Mouse (Mus musculus) bone marrow, adult 2 months (tissue): Measurements from ENCODE around the gene Il18. TPM values are rescaled to one million over a fixed set of nuclear protein-coding genes. Genes with fewer than 3 reads are reported as not detected.

Experiments used
- H3K27ac ChIP-seq: fragments of 200-500 bp; 2 replicates; pipeline ENCODE4 v1.5.1; 2012; ENCODE audit warnings: low read depth, mild to moderate bottlenecking, control low read depth, inconsistent platforms, low read length; ENCODE audit not compliant: control insufficient read depth, poor library complexity, insufficient read depth
- H3K4me1 ChIP-seq: fragments of 200-500 bp; 2 replicates; pipeline ENCODE4 v1.6.1; 2011; ENCODE audit warnings: low read length; ENCODE audit not compliant: control insufficient read depth, insufficient read depth
- H3K4me3 ChIP-seq: fragments of 200-500 bp; replicated peaks from 2 replicates; pipeline ENCODE3; 2011; ENCODE audit warnings: mild to moderate bottlenecking, low read depth, low read length, control low read depth; ENCODE audit not compliant: control insufficient read depth
- CTCF ChIP-seq: fragments of 200-500 bp; IDR thresholded peaks from 2 replicates; pipeline ENCODE4 v1.5.1; 2011; ENCODE audit warnings: low read length, control low read depth; ENCODE audit not compliant: control insufficient read depth, insufficient read depth
- POLR2A ChIP-seq: fragments of 200-500 bp; IDR thresholded peaks from 2 replicates; pipeline ENCODE4 v1.6.1; 2011; ENCODE audit warnings: low read depth, mild to moderate bottlenecking, control low read depth, low read length, borderline replicate concordance; ENCODE audit not compliant: control insufficient read depth
- WGBS: fragments of 180-500 bp; shearing (Covaris S2); methylation state at CpG from one replicate; pipeline ENCODE4 v1.1.7; 2018; 5-methylcytosine and 5-hydroxymethylcytosine counted together
- polyA plus RNA-seq: library from polyadenylated mRNA; stranded (reverse); fragments of >200 nt; gene quantifications from 2 replicates; pipeline ENCODE4 v1.2.4, GENCODE M21; 2011; ENCODE audit warnings: low replicate concordance; ENCODE audit not compliant: missing spikeins, insufficient read depth, insufficient read length

Gene Il18
- polyA plus RNA-seq, 1 experiment = 18.4 TPM

GRCm38 (mm10) chr9:50602055-50602845 is 47.6 kb downstream of the Il18 start:
- TF ChIP-seq POLR2A (no peak), CTCF (no peak)
- WGBS = 65% methylated on average over 7 of the region's 7 CpGs
- Histone ChIP-seq H3K27ac (no peak overlapping the region; the same call in 1 of the 2 replicates), H3K4me1 (peaks cover 6% of the 10 kb centered on the region), H3K4me3 (peak overlapping the region; percentile 53)

- Histone ChIP-seq H3K4me3 (peak within 1 kb of the TSS; percentile 94), H3K4me1 (peaks cover 6% of the 10 kb centered on the region), H3K27ac (peak within 1 kb of the TSS; percentile 85)
- TF ChIP-seq CTCF = no peak
- peak; percentile 92 for TF ChIP-seq POLR2A
- under 1% methylated on average over 48 of the region's 48 CpGs for WGBS
Measured at GRCm38 (mm10) chr9:50603189-50603997, 48.8 kb downstream of the Il18 start, which contains the start of the genes Sdhd and Timm8b. Gene Sdhd, minus strand, starts transcription at chr9:50603812. Gene Timm8b, plus strand, starts transcription at chr9:50603910.

- Histone ChIP-seq H3K4me1 (peaks cover 6% of the 10 kb centered on the region), H3K27ac (peak overlapping the region; percentile 85), H3K4me3 (peak overlapping the region; percentile 94)
- WGBS = under 1% methylated on average over 24 of the region's 24 CpGs
- TF ChIP-seq CTCF (peak; percentile 43; the same call in 1 of the 2 replicates), POLR2A (no peak)
Measured at GRCm38 (mm10) chr9:50603998-50604324, 49.3 kb downstream of the Il18 start.

GRCm38 (mm10) chr9:50604338-50604737 is 49.7 kb downstream of the Il18 start:
- 3% methylated on average over 6 of the region's 6 CpGs for WGBS
- Histone ChIP-seq H3K27ac (peak overlapping the region; percentile 85), H3K4me3 (peak overlapping the region; percentile 94), H3K4me1 (peaks cover 6% of the 10 kb centered on the region)
- TF ChIP-seq CTCF = no peak
- no peak for TF ChIP-seq POLR2A

GRCm38 (mm10) chr9:50612115-50612514 is 57.5 kb downstream of the Il18 start:
- Histone ChIP-seq H3K4me3 (no peak overlapping the region), H3K27ac (no peak overlapping the region), H3K4me1 (no peaks in the 10 kb centered on the region)
- whole genome bisulfite sequencing = 81% methylated on average over 4 of the region's 4 CpGs
- TF ChIP-seq POLR2A (no peak), CTCF (no peak)

- Histone ChIP-seq H3K4me1 (no peaks in the 10 kb centered on the region), H3K27ac (no peak overlapping the region), H3K4me3 (peak overlapping the region; percentile 67)
- 33% methylated on average over 11 of the region's 11 CpGs for WGBS
- TF ChIP-seq POLR2A (no peak), CTCF (no peak)
Measured at GRCm38 (mm10) chr9:50616161-50616560, 61.5 kb downstream of the Il18 start.

GRCm38 (mm10) chr9:50616766-50617603 is 62.4 kb downstream of the Il18 start, which contains the start of the genes Pih1d2 and Nkapd1:
Gene Pih1d2, plus strand, starts transcription at chr9:50617321.
Gene Nkapd1, minus strand, starts transcription at chr9:50617464.
- Histone ChIP-seq H3K27ac (peak within 1 kb of the TSS; percentile 96), H3K4me3 (peak within 1 kb of the TSS; percentile 67), H3K4me1 (no peaks in the 10 kb centered on the region)
- under 1% methylated on average over 81 of the region's 81 CpGs for WGBS
- no peak for TF ChIP-seq CTCF
- TF ChIP-seq POLR2A = no peak; the same call in 1 of the 2 replicates
